ENCODE assay signal across 8 mouse cellular contexts in genomic region chr16:11456141-11456645, GRCm38 (mm10).
DNase-seq lines count a peak whose midpoint lies in the region; ATAC-seq and TF ChIP-seq lines count a peak whose summit lies in the region.

No protein-coding gene starts in this region.

- H3K9ac ChIP-seq in liver, adult 2 months (ENCODE audit: low read depth, low read length): no peak overlapping the region
- no peak overlapping the region for H3K9ac ChIP-seq in stomach, embryonic 16.5 days (ENCODE audit: low read length)

- no peak for TF ChIP-seq CTCF in embryonic fibroblast, embryonic 13.5 days (IDR thresholded peaks at IDR 0.05; ENCODE audit: borderline replicate concordance, insufficient read depth, low read length)
- TF ChIP-seq CTCF in liver, adult 2 months (IDR thresholded peaks at IDR 0.05; ENCODE audit: low read depth, low read length): no peak

- peaks cover 33% of the 10 kb centered on the region for H3K36me3 ChIP-seq in liver, adult 2 months (ENCODE audit: control insufficient read depth, insufficient read depth, low read length)
- peaks cover 13% of the 10 kb centered on the region for H3K36me3 ChIP-seq in stomach, embryonic 16.5 days (ENCODE audit: control insufficient read depth, insufficient read depth, low read length)

- DNase-seq in frontal cortex, postnatal 14 days (ENCODE audit: low spot score in 2 of 2): no peak
- peak; percentile 84 for DNase-seq in CD4-positive helper T cell, adult 2 months (ENCODE audit: low read depth, low spot score)
- DNase-seq in liver, adult 2 months (ENCODE audit: extremely low read depth, low read depth, low spot score): peak; percentile 52
- no peak for DNase-seq in cerebellum, postnatal 25 days
- DNase-seq in cerebellum, adult 18-20 months: no peak

- ATAC-seq in frontal cortex, adult (ENCODE audit: low TSS enrichment): peak; percentile 79
- peak; percentile 67; the same call in 1 of the 2 replicates for ATAC-seq in stomach, embryonic 16.5 days (ENCODE audit: insufficient read depth, low FRiP score)

- TF ChIP-seq POLR2A in embryonic fibroblast, embryonic 13.5 days (IDR thresholded peaks at IDR 0.05; ENCODE audit: low read depth, low read length): peak; percentile 52
- TF ChIP-seq POLR2A in liver, adult 2 months (IDR thresholded peaks at IDR 0.05; ENCODE audit: extremely low read depth, insufficient read depth, low read length): no peak

- no peaks in the 10 kb centered on the region for H3K79me2 ChIP-seq in liver, adult 2 months (ENCODE audit: control insufficient read depth, insufficient read depth, low read length)

- no peak overlapping the region for H3K4me3 ChIP-seq in embryonic fibroblast, embryonic 13.5 days (ENCODE audit: insufficient read depth, low read length)
- H3K4me3 ChIP-seq in liver, adult 2 months (ENCODE audit: insufficient read depth, low read depth, low read length): no peak overlapping the region
- no peak overlapping the region for H3K4me3 ChIP-seq in stomach, embryonic 16.5 days (replicated peaks; ENCODE audit: low read length)

- H3K27me3 ChIP-seq in liver, adult 2 months (ENCODE audit: control insufficient read depth, insufficient read depth, low read length): no peaks in the 10 kb centered on the region
- no peaks in the 10 kb centered on the region for H3K27me3 ChIP-seq in stomach, embryonic 16.5 days (ENCODE audit: control insufficient read depth, insufficient read depth, low read length)

- H3K27ac ChIP-seq in embryonic fibroblast, embryonic 13.5 days (ENCODE audit: insufficient read depth, low read length): peak overlapping the region; percentile 79
- H3K27ac ChIP-seq in liver, adult 2 months (replicated peaks; ENCODE audit: insufficient read depth, low read depth, low read length): peak overlapping the region; percentile 72
- peak overlapping the region; percentile 64 for H3K27ac ChIP-seq in stomach, embryonic 16.5 days (ENCODE audit: low read length)

- no peaks in the 10 kb centered on the region for H3K4me1 ChIP-seq in embryonic fibroblast, embryonic 13.5 days (ENCODE audit: control insufficient read depth, insufficient read depth, low read length)
- peaks cover 3% of the 10 kb centered on the region; the same call in 1 of the 2 replicates for H3K4me1 ChIP-seq in liver, adult 2 months (ENCODE audit: control insufficient read depth, insufficient read depth, low read length)
- H3K4me1 ChIP-seq in stomach, embryonic 16.5 days (ENCODE audit: control insufficient read depth, insufficient read depth, low read length): no peaks in the 10 kb centered on the region

- no peak overlapping the region for H3K4me2 ChIP-seq in stomach, embryonic 16.5 days (ENCODE audit: low read depth, low read length)

- 73% methylated on average over 5 of the region's 5 CpGs for WGBS in liver, adult 2 months
- 76% methylated on average over 5 of the region's 5 CpGs for WGBS in stomach, embryonic 16.5 days

- no peaks in the 10 kb centered on the region for H3K9me3 ChIP-seq in stomach, embryonic 16.5 days (replicated peaks; ENCODE audit: control insufficient read depth, low read length)

Comparison
In these comparisons a context has a peak if more than half of its experiments do, and no peak if none do; other contexts are left out.
1. DNase-seq: peak in CD4-positive helper T cell, adult 2 months (single experiment) and liver, adult 2 months (single experiment); none in frontal cortex, postnatal 14 days (0 of 2), cerebellum, postnatal 25 days (0 of 2) and cerebellum, adult 18-20 months (0 of 2).
2. Peak in every context shown above with its lines, with median percentiles within 50 percentile points of each other: H3K27ac ChIP-seq.